ENCODE assay signal across 17 mouse cellular contexts in the genomic region with DNA sequence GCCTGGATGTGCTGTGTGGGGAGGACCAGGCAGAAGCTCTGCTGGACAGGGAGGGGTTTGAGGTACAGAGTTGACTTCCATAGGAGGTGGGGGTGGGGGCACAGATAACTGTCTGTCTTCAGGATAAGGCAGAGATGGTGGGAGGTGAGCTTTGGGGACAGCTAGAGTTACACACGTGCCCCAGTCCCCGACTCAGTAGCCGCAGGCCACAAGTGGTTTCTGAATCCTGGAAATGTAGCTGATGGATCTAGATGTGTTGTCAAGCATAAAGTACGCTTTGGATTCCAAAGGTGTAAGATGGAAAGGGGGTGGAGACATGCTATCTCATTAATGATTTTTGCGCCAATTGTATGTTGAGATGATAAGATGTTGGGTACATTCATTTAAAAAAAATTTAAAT.
"Had no signal": no experiment of that assay in that cellular context is flagged by ENCODE, and none has a peak within 500 bp of the region (broad histone marks: within the 10 kb centered on the region; RNA-seq: fewer than 3 reads in every experiment).

No protein-coding gene starts in this region.

- DNase-seq: left cerebral cortex, postnatal 4 days; liver; liver, embryonic 13.5 days; liver, postnatal 0 days; lung, adult 18-20 months; lung, adult 2 months; lung, embryonic 14.5 days; lung, postnatal 10 days; lung, postnatal 14 days; lung, postnatal 36 days; lung, postnatal 4 days; midbrain, embryonic 14.5 days had no signal

- ATAC-seq: liver, embryonic 12.5 days; lung, postnatal 0 days; midbrain, embryonic 13.5 days; midbrain, embryonic 15.5 days; midbrain, embryonic 16.5 days had no signal
